Mouse (Mus musculus): ENCODE data around the gene Gpr31b.
"Not testable (repeated sequence)": the region's sequence is repeated elsewhere in the genome, so short reads cannot be mapped to it uniquely, and the experiment has no call there.

DNA sequence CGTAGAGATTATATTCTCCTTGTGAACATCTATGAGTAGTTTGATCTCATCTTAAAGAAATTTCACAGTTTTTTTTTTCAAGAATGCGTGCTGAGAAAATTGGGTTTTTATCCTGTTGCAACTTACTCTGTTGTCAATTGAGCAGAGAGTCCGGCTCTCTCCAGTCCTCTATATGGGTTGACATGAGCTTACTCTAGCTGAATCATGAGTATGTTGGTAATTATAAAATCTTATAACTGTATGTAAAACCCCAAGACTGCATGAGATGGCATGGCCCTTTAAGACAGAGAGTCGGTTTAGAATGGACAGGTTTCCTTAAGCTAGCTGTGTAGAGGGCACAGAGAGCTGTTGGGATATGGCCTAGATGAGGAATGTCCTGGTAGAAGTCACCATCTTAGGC, 8.7 kb upstream of the Gpr31b start, which contains the start of gene Tcp10b:
- not testable (repeated sequence) for TF ChIP-seq POLR2A (IDR thresholded peaks at IDR 0.05; ENCODE audit: extremely low read depth, insufficient read depth, low read length); CTCF (IDR thresholded peaks at IDR 0.05; ENCODE audit: low read depth, low read length)

All from liver, adult 2 months (tissue).